Mouse (Mus musculus) kidney, adult 2 months (tissue): ENCODE data around the gene Psmb7. TPM values are rescaled to one million over a fixed set of nuclear protein-coding genes. Genes with fewer than 3 reads are reported as not detected.

Source experiments
- DNase-seq: peaks from one replicate; pipeline ENCODE4 v3.0.0; 2021
- H3K27ac ChIP-seq: fragments of 200-500 bp; 2 replicates; pipeline ENCODE4 v1.5.1; 2012; ENCODE audit warnings: low read depth, low read length, control low read depth, inconsistent platforms; ENCODE audit not compliant: insufficient read depth
- H3K27me3 ChIP-seq: fragments of 200-500 bp; replicated peaks from 2 replicates; pipeline ENCODE4 v1.6.1; 2012; ENCODE audit warnings: mild to moderate bottlenecking, moderate library complexity, low read length, inconsistent platforms; ENCODE audit not compliant: control insufficient read depth, insufficient read depth
- H3K36me3 ChIP-seq: fragments of 200-500 bp; 2 replicates; pipeline ENCODE4 v1.6.1; 2012; ENCODE audit warnings: mild to moderate bottlenecking, moderate library complexity, low read length, inconsistent platforms; ENCODE audit not compliant: control insufficient read depth, insufficient read depth
- H3K4me1 ChIP-seq: fragments of 200-500 bp; 2 replicates; pipeline ENCODE4 v1.6.1; 2011; ENCODE audit warnings: low read length; ENCODE audit not compliant: control insufficient read depth, insufficient read depth
- H3K4me3 ChIP-seq: fragments of 200-500 bp; 2 replicates; pipeline ENCODE4 v1.5.1; 2011; ENCODE audit warnings: mild to moderate bottlenecking, low read depth, low read length, control low read depth; ENCODE audit not compliant: insufficient read depth
- CTCF ChIP-seq: fragments of 200-500 bp; conservative IDR thresholded peaks from 2 replicates; pipeline ENCODE4 v1.5.1; 2011; ENCODE audit warnings: low read depth, mild to moderate bottlenecking, control low read depth, low read length, moderate library complexity, mixed read lengths; ENCODE audit not compliant: insufficient read depth, insufficient read length
- POLR2A ChIP-seq: fragments of 200-500 bp; IDR thresholded peaks from one replicate; pipeline ENCODE4 v1.6.1; 2011; ENCODE audit warnings: low read depth, low read length, control low read depth
- WGBS: fragments of 180-500 bp; shearing (Covaris S2); methylation state at CpG from one replicate; pipeline ENCODE4 v1.1.7; 2018; 5-methylcytosine and 5-hydroxymethylcytosine counted together
- polyA plus RNA-seq: library from polyadenylated mRNA; depleted of rRNA; stranded (reverse); fragments of >200 nt; gene quantifications from 2 replicates; pipeline ENCODE4 v1.2.3, GENCODE M21; 2012

Gene Psmb7
- polyA plus RNA-seq, 1 experiment = 136 TPM

- no peak overlapping the region for H3K4me3 ChIP-seq
- TF ChIP-seq POLR2A = no peak
- TF ChIP-seq CTCF = no peak
- H3K27ac ChIP-seq = no peak overlapping the region
- DNase-seq = no peak
- no peaks in the 10 kb centered on the region for H3K4me1 ChIP-seq
- H3K27me3 ChIP-seq = no peaks in the 10 kb centered on the region
- WGBS = 84% methylated on average over 15 of the region's 15 CpGs
- H3K36me3 ChIP-seq = no peaks in the 10 kb centered on the region
Measured at GRCm38 (mm10) chr2:38552004-38552443, 91.9 kb downstream of the Psmb7 start.

DNA sequence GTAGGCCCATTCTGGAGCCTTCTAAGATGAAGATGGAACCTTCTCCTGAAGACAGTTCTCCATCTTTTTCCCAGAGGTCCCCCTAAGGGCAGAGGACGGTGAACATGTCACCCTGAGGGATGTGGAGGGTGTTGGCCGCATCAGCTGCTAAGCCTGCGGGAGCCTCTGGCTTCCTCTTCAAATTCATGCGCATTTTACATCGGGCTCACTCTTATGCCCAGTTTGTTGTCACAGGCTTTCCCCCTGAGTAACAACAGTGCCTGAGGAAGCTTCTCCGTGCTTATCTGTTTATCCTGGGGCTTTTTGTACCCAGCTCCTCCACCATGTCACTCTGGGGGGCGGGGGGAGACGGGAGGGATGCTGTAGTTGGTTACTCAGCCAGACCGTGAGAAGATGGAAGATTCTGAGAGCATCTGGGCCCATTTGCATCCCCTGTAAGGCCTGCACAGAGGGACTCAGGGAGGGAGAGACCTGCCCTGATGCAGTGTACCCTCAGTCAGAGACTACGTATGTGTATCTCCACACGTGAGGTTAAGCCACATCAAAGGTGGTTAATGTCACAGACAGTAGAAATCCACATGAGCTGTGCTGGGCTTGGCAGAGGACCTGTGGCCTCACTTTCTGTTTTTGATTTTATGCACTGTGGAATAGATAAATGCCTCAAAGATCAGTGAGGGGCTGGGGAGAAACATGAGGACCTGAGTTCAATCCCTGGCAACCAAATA lies 95.9 kb downstream of the Psmb7 start:
- no peak for TF ChIP-seq CTCF
- TF ChIP-seq POLR2A = no peak
- Histone ChIP-seq H3K27me3 (no peaks in the 10 kb centered on the region), H3K36me3 (no peaks in the 10 kb centered on the region), H3K4me3 (no peak overlapping the region), H3K27ac (no peak overlapping the region), H3K4me1 (peaks cover 9% of the 10 kb centered on the region)
- 90% methylated on average over 11 of the region's 11 CpGs for WGBS
- no peak for DNase-seq

GRCm38 (mm10) chr2:38546748-38547147 lies 97.1 kb downstream of the Psmb7 start:
- TF ChIP-seq POLR2A (no peak), CTCF (no peak)
- H3K27ac ChIP-seq = no peak overlapping the region

GRCm38 (mm10) chr2:38546222-38546621 lies 97.7 kb downstream of the Psmb7 start:
- TF ChIP-seq POLR2A (no peak), CTCF (no peak)
- peak; percentile 91 for DNase-seq
- H3K27me3 ChIP-seq = no peaks in the 10 kb centered on the region
- WGBS = 8% methylated on average over 6 of the region's 6 CpGs
- H3K4me3 ChIP-seq = no peak overlapping the region
- H3K36me3 ChIP-seq = no peaks in the 10 kb centered on the region
- H3K4me1 ChIP-seq = peaks cover 9% of the 10 kb centered on the region
- no peak overlapping the region for H3K27ac ChIP-seq

More at GRCm38 (mm10) chr2:38546748-38547147, 97.1 kb downstream of the Psmb7 start:
- Histone ChIP-seq H3K4me1 (peaks cover 9% of the 10 kb centered on the region), H3K4me3 (no peak overlapping the region), H3K36me3 (no peaks in the 10 kb centered on the region), H3K27me3 (no peaks in the 10 kb centered on the region)
- 73% methylated on average over 5 of the region's 5 CpGs for WGBS
- no peak for DNase-seq

DNA sequence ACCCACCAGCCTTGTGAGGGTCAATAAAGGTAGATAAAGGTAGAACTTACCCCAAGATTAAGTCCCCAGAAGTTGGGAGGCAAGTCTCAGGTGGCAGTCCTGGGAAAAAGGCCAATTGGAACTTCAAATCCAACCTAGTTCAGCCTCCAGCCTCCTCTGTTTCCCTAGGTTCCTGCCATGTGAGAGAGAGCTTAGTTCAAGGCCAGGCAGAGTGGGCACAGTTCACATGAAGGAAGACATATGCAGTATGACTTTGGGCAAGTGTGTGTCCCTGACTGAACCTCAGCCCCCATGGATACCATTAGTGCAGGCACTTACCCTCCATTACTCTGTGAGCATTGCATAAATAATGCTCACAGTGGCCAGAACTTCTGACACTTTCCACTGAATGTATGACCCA lies 98.2 kb downstream of the Psmb7 start:
- TF ChIP-seq POLR2A = no peak
- no peak for TF ChIP-seq CTCF
- no peak overlapping the region for H3K27ac ChIP-seq
- peaks cover 9% of the 10 kb centered on the region for H3K4me1 ChIP-seq
- H3K36me3 ChIP-seq = no peaks in the 10 kb centered on the region
- H3K27me3 ChIP-seq = no peaks in the 10 kb centered on the region
- DNase-seq = no peak
- no peak overlapping the region for H3K4me3 ChIP-seq

DNA sequence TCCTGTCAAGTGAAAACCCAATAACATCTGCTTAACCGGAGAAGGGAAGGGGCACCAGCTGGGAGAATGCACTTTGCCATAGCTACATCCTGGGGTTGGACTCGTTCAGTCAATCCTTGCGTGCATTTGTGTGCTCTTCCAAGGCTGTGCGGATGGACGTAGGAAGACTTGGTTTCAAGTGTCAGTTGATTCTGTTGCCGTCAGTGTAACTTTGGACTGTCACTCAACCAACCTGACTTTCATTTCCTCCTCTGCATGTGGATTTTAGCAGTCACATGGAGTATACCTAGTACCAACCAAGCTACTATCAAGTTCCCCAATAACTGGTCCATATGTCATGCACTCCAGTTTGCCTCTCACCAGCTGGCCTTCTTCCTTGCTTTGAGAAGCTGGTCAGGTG lies 98.9 kb downstream of the Psmb7 start:
- Histone ChIP-seq H3K4me1 (peaks cover 9% of the 10 kb centered on the region), H3K27ac (no peak overlapping the region), H3K36me3 (no peaks in the 10 kb centered on the region), H3K4me3 (no peak overlapping the region), H3K27me3 (no peaks in the 10 kb centered on the region)
- WGBS = 73% methylated on average over 6 of the region's 6 CpGs
- TF ChIP-seq POLR2A (no peak), CTCF (no peak)
- DNase-seq = no peak

DNA sequence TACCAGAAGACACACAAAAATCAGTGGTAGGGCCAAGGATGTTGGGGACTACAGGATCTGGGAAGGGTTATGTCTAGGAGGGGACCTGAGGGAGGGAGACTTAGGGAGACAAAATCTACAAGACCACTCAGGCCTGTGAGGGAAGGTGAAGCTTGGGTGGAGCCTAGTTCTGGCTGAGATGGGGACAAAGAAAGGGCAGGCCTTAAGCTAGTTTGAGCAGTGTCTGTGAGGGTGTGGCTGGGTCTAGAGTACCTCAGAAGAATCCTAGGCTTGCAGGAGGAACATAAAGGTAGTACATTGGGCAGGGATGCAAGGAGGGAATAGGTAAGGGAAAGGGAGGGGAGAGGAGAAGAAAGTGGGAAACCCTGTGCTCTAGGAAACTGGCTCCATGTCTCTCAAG lies 99.5 kb downstream of the Psmb7 start:
- DNase-seq = no peak
- TF ChIP-seq CTCF (no peak), POLR2A (no peak)
- H3K27ac ChIP-seq = no peak overlapping the region

More for the DNA sequence above, 99.5 kb downstream of the Psmb7 start:
- Histone ChIP-seq H3K36me3 (no peaks in the 10 kb centered on the region), H3K4me3 (no peak overlapping the region), H3K27me3 (no peaks in the 10 kb centered on the region), H3K4me1 (peaks cover 9% of the 10 kb centered on the region)
